Mouse (Mus musculus): Measurements from ENCODE around the gene Etfa.

- TF ChIP-seq CTCF (IDR thresholded peaks at IDR 0.05; ENCODE audit: low read depth) (no peak), EP300 (IDR thresholded peaks at IDR 0.05; ENCODE audit: low read depth) (no peak)
Observed at GRCm38 (mm10) chr9:55545556-55546175, 33.6 kb upstream of the Etfa start.

Data from heart, postnatal 0 days (tissue).